Mouse (Mus musculus): ENCODE results near the gene Arl6ip5.

Gene Arl6ip5

DNA sequence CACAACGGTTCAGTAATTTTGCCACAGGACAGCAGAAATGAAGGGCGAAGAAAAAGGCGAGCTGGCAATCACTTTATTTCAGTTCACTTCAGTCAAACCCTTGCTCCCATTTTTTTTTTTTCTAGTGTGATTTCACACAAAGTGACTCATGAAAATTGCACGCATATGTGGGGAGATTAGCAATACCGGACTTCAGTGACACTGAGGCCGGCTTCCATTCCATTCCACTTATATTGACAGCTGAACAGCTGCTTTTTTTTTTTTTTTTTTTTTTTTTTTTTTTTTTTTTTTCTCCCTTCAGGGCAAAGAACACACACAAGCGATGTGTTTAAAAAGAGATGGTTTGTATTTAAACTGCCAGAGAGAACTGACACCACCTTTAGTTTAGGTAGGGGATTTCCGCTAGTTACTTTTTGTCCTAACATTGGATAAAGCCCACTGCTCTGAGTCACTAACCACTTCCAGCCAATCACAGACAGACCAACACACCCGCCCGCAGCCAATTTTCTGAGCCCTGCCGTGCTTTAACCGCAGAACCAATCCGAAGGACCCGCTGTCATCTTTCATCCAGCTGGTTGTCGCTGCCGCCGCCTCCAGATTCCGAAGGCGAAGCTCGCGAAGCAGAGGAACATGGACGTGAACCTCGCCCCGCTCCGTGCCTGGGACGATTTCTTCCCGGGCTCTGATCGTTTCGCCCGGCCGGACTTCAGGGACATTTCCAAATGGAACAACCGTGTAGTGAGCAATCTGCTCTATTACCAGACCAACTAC, at the start of gene Arl6ip5:
Gene Arl6ip5, plus strand, starts transcription at position 499 of the 771 bp plus-strand sequence.
- DNase-seq (ENCODE audit: low spot score), result peak; percentile 93

DNA sequence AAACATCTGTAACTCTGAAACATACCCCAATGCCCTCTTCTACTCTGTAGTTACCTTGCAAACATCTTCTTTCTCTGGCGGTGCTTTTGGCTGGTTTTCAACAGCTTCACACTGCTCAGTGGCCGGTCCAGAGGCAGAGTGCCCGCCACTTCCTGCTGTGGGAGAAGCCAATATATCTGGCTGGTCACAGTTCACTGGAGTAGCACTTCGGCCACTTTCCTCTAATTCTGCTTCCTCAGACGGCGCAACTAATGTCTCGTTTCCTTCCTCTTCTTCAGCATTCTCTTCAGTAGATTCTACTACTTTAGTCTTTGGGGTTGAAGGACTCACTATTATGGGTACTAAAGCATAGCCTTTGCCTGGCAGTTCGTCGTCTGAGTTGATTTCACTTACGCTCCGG, 34.8 kb upstream of the Arl6ip5 start:
- DNase-seq (ENCODE audit: low spot score), result no peak

GRCm38 (mm10) chr6:97178491-97179366, 31.8 kb upstream of the Arl6ip5 start, which contains the start of gene Tmf1:
Gene Tmf1 (minus strand): TSS chr6:97179122.
- DNase-seq (ENCODE audit: low spot score), result peak; percentile 98

- peak; percentile 49 for DNase-seq (ENCODE audit: low spot score)
Measured at GRCm38 (mm10) chr6:97179367-97179828, 31.1 kb upstream of the Arl6ip5 start.

DNA sequence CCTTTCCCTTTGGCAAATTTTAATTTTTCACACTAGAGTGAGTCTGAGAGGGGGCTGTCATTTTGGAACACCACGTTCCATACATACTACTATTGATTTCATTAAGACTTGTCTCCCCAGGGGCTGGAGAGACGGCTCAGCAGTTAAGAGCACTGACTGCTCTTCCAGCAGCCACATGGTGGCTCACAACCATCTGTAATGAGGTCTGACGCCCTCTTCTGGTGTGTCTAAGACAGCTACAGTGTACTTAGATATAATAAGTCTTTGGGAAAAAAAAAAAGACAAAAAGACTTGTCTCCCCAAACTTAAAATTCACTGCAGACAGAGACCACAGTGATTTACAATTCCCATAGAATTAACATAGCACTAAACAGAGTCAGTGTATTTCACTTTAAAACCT, 10.1 kb upstream of the Arl6ip5 start:
- no peak for DNase-seq (ENCODE audit: low spot score)

DNA sequence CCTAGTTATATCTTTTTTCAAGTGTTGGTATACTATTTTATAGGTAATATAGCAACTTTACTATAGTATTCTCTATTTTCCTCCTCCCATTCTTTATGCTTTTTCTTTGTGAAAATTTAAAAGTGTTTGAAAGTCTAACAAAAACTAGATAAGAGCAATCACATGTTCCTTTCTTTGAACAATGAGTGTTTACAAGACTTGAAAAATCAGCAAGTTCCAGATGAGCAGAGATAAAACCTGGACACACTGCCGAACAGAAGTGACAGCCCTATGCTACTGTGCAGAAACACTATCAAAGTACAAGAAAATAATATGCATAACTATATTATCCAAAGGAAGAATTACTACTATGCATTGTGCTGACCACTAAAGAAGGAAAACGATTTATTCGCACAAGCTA, 8.0 kb upstream of the Arl6ip5 start:
- DNase-seq (ENCODE audit: low spot score), result no peak

- no peak for DNase-seq (ENCODE audit: low spot score)
Measured at GRCm38 (mm10) chr6:97204252-97204869, 6.1 kb upstream of the Arl6ip5 start.

DNA sequence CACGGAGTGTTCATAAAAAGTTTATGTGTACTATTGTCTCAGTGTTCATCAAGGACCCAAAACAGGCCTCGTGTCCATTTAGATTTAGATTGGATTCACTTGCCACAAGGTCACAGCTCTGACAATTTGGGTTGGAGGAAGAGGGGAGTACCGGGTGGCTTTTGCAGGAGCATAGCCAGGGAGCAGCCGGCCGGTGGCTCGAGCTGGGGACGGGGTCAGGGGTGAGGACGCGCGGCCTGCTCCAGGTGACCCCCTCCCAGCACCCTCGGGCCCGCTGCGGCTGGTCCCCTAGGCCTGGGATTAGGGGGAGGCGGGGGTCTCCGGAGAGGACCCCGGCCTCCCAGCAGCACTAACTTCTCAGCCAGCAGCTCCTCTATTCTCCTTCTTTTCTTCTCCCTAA, 5.5 kb upstream of the Arl6ip5 start:
- DNase-seq (ENCODE audit: low spot score), result peak; percentile 29

- peak; percentile 93 for DNase-seq (ENCODE audit: low spot score)
Measured at GRCm38 (mm10) chr6:97205439-97205885, 5.0 kb upstream of the Arl6ip5 start, which contains the start of gene Uba3. Gene Uba3 (minus strand): TSS chr6:97205647.

- DNase-seq (ENCODE audit: low spot score), result no peak
Measured at GRCm38 (mm10) chr6:97207085-97207484, 3.4 kb upstream of the Arl6ip5 start.

- DNase-seq (ENCODE audit: low spot score), result no peak
Measured at GRCm38 (mm10) chr6:97208406-97208805, 2.1 kb upstream of the Arl6ip5 start.

DNA sequence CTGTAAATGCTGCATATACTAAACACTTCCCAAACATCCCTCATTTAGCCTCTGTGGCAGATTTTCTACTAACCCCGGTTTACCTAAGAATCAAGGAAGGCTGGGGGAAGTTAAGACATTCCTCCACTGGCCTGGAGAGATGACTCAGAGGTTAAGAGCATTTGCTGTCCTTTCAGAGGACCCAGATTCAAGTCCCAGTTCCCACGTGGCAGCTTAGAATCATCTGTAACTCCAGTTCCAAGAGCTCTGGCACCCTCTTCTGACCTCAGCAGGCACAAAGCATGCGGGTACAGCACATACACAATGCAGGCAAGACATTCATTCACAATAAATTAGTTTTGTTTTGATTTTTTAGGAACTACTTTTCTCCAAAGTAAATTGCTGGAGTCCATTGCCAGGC, 1.3 kb upstream of the Arl6ip5 start:
- no peak for DNase-seq (ENCODE audit: low spot score)

DNA sequence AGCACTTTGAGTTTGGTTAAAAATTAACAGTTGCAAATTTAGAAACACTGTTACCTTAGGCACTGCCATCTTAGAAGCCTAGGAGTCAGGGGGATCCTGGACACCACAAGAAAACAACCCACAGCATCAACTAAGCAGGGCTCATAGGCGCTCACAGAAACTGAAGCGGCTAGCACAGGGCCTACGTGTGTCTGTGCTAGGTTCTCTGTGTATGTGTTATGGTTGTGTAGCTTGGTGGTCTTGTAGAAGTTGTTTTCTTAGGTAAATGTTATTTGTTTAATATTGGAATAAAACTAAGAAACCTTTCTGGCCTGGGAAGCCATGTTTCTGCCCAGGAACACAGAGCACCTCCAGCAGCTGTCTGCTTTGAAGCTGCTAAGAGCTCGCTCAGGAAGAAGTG, 738 bp upstream of the Arl6ip5 start:
- no peak for DNase-seq (ENCODE audit: low spot score)

DNA sequence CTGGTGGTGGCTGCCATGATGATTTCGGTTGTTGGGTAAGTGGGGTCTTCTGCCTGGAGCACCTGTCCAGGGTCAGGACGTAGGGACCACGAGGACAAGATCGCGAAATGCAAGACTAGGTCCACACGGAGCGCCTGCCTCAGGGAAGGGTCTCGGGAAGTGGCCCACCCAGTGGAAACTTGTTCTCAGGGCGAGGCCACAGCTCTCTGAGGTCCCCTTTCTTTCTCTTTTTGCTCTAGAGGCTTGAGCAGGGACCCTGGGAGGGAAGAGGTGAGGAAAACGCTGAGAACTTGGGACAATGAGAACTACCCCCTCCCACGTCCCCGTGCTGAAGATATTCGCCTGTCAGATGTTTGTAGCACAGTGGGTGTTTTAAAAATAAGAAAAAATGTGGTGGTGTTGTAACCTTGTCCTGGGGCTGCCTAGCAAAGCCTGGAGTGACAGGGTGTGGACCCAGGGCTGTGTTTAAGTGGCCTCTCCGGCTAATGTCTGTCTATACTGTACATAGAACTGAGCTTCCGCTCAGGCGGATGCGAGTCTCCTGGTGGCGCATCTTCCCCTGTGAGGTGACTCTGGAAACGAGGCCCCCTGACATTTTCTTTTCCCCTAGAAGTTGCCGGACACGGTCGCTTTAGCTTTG, 593 bp downstream of the Arl6ip5 start:
- no peak for DNase-seq (ENCODE audit: low spot score)

GRCm38 (mm10) chr6:97211981-97212380, 1.5 kb downstream of the Arl6ip5 start:
- DNase-seq (ENCODE audit: low spot score), result no peak

- no peak for DNase-seq (ENCODE audit: low spot score)
Measured at GRCm38 (mm10) chr6:97216154-97216821, 5.8 kb downstream of the Arl6ip5 start.

- no peak for DNase-seq (ENCODE audit: low spot score)
Measured at GRCm38 (mm10) chr6:97220672-97221071, 10.2 kb downstream of the Arl6ip5 start.

GRCm38 (mm10) chr6:97221205-97222025, 10.9 kb downstream of the Arl6ip5 start:
- no peak for DNase-seq (ENCODE audit: low spot score)

DNA sequence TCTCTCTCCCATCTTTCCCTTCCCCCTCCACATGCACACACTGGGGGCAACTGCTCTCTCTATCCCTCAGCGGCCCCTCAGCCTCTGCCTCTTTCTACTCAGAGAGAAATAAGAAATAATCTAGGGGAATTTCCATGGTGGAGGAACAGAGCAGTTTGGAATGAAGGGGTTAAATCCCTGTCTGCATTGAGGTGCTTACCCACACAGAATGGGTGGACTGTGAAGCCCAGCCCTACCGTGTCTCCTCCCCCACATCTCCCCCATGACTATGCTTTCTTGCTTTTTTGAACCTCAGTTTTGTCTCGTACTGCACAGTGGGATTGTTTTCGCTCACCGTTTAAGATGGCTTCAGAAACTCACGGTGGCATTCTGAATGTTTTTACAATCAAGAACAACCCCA, 11.8 kb downstream of the Arl6ip5 start:
- no peak for DNase-seq (ENCODE audit: low spot score)

DNA sequence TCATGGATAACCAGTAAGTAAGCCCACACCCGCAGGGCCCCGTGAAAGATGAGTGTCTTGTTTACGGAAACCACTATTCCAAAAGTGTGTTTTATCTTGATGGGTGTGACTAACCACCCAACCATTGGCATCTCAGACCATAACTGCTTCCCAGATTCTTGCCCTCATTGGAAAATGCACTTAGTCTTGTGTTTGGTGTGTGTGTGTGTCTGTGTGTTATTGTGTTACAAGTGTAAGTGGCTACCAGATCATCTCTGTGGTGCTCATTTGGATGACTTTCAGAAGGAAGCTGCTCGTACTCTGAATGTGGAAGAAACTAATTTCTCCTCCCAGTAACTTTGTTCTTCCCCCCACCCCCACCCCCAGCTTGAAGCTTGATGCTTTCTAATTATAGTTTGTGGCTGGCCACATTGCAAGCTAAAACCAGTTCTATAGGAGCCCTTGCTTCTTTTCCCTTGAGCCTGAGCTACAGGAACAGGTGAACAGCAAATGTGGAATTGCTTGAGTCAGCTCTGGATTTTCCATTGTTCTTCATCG, 12.5 kb downstream of the Arl6ip5 start:
- no peak for DNase-seq (ENCODE audit: low spot score)
